Mouse (Mus musculus) liver, adult 2 months (tissue): ENCODE measurements around the gene 1520401A03Rik.

Experiments
- CTCF ChIP-seq: fragments of 200-500 bp; IDR thresholded peaks from 2 replicates; pipeline ENCODE4 v1.5.1; 2011; ENCODE audit warnings: low read depth, low read length, control low read depth
- POLR2A ChIP-seq: fragments of 200-500 bp; IDR thresholded peaks from 2 replicates; pipeline ENCODE4 v1.6.1; 2011; ENCODE audit warnings: low read length, control low read depth; ENCODE audit not compliant: insufficient read depth; ENCODE audit errors: extremely low read depth

DNA sequence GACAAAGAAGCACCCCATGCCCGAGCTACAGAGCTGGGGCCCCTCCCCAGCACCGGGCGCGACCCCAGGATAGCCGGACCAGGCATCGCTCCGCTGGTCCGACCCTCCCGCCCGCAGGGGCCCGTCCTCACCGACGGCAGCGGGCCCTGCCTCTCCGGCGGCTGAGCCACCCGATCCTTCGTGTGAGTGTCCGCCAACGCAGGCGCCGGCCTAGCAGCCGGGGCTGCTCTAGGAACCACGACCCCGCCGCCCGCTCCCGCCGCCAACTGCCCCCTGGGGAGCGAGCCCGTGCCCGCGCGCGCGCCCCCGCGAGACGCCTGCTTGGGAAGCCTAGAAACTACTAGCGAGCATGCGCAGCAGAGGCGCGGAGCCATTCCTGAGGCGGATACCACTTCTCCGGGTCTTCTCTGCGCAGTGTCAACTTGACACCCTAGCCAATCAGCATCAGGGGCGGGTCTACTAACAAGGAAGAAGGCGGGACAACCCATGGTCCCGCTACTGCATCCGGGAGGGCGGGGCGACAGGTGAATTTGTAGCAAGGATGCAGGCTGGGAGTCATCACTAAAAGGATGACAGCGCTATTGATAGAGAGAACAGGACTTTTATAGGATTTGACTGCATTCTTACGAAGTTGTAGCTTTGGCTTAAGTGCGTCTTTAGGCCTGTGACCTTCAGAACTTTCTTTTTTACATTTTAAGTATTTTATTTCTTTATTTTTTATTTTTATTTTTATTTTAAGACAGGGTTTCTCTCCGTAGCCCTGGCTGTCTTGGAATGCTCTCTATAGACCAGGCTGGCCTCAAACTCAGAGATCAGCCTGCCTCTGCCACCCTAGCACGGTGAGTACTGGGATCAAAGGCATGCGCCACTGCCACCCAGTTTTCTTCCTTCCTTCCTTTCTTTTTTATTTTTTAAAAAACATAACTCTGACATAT is 49.0 kb upstream of the 1520401A03Rik start, which contains the start of gene Flywch1:
- TF ChIP-seq CTCF (no peak), POLR2A (peak; percentile 54; the same call in 1 of the 2 replicates)
